Mouse (Mus musculus): ENCODE data around the gene CN725425. TPM values are rescaled to one million over a fixed set of nuclear protein-coding genes. Genes with fewer than 3 reads are reported as not detected.

CN725425 gene
- polyA plus RNA-seq, 1 experiment from 2014 or later, result not detected

DNA sequence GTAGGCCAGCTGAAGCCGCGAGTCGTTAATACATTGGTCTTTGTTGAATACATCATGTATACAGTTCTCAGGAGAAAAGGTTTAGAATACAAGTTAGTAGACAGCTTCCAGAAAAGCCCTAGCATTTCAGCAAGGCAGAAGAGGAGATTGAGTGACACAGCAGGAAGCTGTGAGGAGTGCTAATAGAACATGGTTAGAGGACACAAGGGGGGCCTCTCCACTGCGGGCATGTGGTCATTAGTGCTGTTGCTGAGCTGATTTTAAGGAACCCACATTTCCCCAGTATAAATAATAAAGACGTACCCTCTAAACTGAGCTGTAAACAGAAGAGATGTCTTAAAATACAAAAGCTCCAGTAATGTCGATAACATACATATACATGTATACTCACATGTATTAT is 51.5 kb downstream of the CN725425 start:
- H3K9me3 ChIP-seq, result no peaks in the 10 kb centered on the region
- WGBS, result 62% methylated on average over 6 of the region's 6 CpGs
- no peak overlapping the region for H3K4me2 ChIP-seq
- H3K36me3 ChIP-seq, result no peaks in the 10 kb centered on the region
- no peak overlapping the region for H3K27ac ChIP-seq
- H3K4me3 ChIP-seq, result no peak overlapping the region
- H3K9ac ChIP-seq, result no peak overlapping the region
- H3K27me3 ChIP-seq, result no peaks in the 10 kb centered on the region
- no peak for ATAC-seq (ENCODE audit: low FRiP score)
- H3K4me1 ChIP-seq (replicated peaks), result 0 out of 2 replicates have a peak, but pooled peaks cover 3% of the 10 kb centered on the region

DNA sequence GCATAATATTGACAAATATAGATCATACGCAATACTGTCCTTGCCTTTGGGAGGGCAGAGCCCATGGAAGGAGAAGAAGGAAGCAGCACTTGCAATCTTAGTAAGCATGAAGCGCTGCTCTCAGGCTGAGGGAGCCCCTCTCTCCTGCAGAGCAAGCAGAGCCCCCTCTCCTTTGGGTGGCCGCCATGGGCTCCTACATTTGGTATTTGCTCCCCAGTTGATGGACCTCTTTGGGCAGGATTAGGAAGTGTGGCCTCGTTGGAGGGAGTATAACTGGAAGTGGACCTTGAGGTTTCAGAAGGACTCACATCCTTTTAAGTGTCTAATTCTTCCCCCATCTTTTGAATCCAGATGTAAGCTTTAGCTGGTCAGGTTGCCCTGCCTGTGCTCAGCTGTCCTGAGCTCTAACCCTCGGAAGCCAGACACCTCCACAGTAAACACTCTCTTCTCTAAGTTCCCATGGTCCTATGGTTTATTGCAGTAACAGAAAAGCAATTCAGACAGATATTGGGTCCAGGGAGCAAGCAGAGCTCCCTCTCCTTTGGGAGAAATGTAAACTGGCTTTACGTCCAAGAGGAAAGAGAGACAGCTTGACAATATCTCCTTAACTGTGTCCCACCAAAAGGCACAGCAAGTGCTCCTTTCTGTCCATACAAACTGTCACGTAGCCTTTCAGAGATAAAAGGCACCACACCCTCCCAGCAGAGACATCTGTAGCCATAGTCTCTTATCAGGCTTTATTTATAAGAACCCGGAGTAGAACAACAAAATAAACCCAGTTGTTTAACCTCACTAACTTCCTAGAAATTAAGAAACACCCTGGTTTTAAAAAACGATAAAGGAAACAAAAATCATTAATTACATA is 52.5 kb downstream of the CN725425 start:
- ATAC-seq (ENCODE audit: low FRiP score), result no peak

DNA sequence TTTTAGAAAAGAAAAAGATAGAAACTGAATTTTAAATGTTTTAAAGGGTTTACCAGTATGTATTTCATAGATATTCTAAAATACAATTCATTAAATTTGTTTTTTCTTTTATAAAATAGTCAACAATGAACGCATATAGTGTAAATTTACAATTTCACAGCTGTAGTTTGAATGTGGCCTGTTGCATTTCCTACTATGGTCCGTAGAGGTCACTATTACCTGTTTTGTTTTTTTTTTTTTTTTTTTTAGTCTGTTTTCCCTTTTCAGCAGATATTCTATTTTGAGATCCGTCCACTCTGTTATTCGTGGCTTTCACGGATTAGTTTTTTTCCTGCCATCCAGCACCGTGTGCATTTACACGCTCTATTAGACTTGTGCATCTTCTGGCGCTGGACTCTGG is 53.7 kb downstream of the CN725425 start:
- no peaks in the 10 kb centered on the region for H3K36me3 ChIP-seq
- H3K9me3 ChIP-seq, result no peaks in the 10 kb centered on the region
- H3K4me2 ChIP-seq, result no peak overlapping the region
- WGBS, result 57% methylated on average over 8 of the region's 8 CpGs
- H3K27me3 ChIP-seq, result no peaks in the 10 kb centered on the region
- no peak overlapping the region for H3K9ac ChIP-seq
- 0 out of 2 replicates have a peak, but pooled peaks cover 3% of the 10 kb centered on the region for H3K4me1 ChIP-seq (replicated peaks)
- no peak overlapping the region for H3K4me3 ChIP-seq
- no peak for ATAC-seq (ENCODE audit: low FRiP score)
- no peak overlapping the region for H3K27ac ChIP-seq

More for the DNA sequence above, 52.5 kb downstream of the CN725425 start:
- H3K9ac ChIP-seq, result no peak overlapping the region
- H3K36me3 ChIP-seq, result no peaks in the 10 kb centered on the region
- no peak overlapping the region for H3K4me2 ChIP-seq
- H3K27me3 ChIP-seq, result no peaks in the 10 kb centered on the region
- H3K9me3 ChIP-seq, result no peaks in the 10 kb centered on the region
- WGBS, result 73% methylated on average over 9 of the region's 9 CpGs
- 0 out of 2 replicates have a peak, but pooled peaks cover 3% of the 10 kb centered on the region for H3K4me1 ChIP-seq (replicated peaks)
- no peak overlapping the region for H3K4me3 ChIP-seq
- H3K27ac ChIP-seq, result no peak overlapping the region

DNA sequence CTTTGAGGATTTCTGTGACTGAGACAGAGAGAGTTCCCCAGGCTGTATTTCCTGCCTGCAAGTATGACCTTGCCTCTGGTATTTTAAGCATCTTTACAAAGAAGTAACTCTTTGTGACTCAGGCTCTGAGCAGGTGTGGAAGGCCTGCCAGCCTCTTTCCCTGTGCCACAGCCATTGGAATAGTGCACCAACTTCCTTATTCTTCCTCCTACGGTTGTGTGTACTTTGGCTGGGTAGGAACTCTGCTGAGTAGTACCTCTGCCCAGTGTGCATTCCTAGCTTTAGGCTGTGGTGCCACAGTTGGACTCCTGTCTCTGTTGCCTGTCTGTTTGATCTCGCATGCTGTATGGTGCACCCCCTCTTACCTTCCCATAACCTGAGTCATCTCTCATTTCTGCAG is 56.0 kb downstream of the CN725425 start:
- Histone ChIP-seq H3K4me2 (no peak overlapping the region), H3K9ac (no peak overlapping the region), H3K27me3 (no peaks in the 10 kb centered on the region), H3K4me1 (replicated peaks) (0 out of 2 replicates have a peak, but pooled peaks cover 3% of the 10 kb centered on the region), H3K9me3 (no peaks in the 10 kb centered on the region), H3K4me3 (no peak overlapping the region), H3K27ac (no peak overlapping the region), H3K36me3 (no peaks in the 10 kb centered on the region)
- 92% methylated on average over 2 of the region's 2 CpGs for WGBS
- no peak for ATAC-seq (ENCODE audit: low FRiP score)

DNA sequence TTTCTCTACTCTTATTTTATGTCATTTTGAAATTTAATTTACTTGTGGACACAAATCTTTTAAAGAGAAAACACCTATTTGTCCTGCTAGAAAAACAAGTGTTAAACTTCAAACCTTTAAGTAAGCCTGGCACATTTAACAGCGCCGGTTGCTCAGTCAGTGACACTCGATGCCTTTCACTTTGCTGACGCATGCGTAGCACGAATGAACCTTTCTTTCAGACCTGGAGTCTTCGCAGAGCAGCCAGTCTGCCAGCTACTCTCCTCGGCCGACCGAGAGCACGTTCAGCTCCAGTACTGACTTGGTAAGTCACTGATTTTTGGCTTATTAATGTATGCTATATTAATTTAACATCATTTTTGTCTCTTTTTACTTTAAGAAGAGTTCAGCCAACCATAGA is 57.8 kb downstream of the CN725425 start:
- no peaks in the 10 kb centered on the region for H3K4me1 ChIP-seq (replicated peaks)
- no peaks in the 10 kb centered on the region for H3K9me3 ChIP-seq
- H3K36me3 ChIP-seq, result no peaks in the 10 kb centered on the region
- no peak overlapping the region for H3K9ac ChIP-seq
- H3K27ac ChIP-seq, result no peak overlapping the region
- H3K4me3 ChIP-seq, result no peak overlapping the region
- no peak overlapping the region for H3K4me2 ChIP-seq
- H3K27me3 ChIP-seq, result no peaks in the 10 kb centered on the region
- no peak for ATAC-seq (ENCODE audit: low FRiP score)
- WGBS, result 65% methylated on average over 11 of the region's 11 CpGs

DNA sequence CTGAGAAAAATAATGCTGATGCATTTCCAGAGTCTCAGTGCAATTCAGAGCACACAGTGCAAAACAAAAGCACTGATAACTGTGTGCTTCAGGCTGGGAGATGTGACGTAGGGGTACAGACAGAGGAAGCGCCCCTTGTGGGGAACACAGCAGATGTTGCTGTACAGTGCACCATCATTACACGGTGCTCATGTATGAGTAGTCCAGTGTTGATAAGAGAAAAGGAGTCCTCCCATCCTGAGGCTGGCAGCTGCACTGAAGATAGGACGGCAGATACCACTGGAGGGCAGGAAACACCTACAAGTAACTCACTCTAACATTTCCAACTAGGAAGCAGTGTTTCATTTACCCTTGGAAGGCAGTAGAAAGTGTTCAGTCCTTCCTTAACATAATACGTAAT is 61.3 kb downstream of the CN725425 start:
- Histone ChIP-seq H3K9ac (no peak overlapping the region), H3K36me3 (no peaks in the 10 kb centered on the region), H3K9me3 (no peaks in the 10 kb centered on the region), H3K27me3 (no peaks in the 10 kb centered on the region), H3K4me1 (replicated peaks) (no peaks in the 10 kb centered on the region), H3K27ac (peak overlapping the region; percentile 26; the same call in 1 of the 2 replicates), H3K4me2 (no peak overlapping the region), H3K4me3 (no peak overlapping the region)
- 68% methylated on average over 5 of the region's 5 CpGs for WGBS
- ATAC-seq (ENCODE audit: low FRiP score), result peak; percentile 49; the same call in 1 of the 2 replicates

DNA sequence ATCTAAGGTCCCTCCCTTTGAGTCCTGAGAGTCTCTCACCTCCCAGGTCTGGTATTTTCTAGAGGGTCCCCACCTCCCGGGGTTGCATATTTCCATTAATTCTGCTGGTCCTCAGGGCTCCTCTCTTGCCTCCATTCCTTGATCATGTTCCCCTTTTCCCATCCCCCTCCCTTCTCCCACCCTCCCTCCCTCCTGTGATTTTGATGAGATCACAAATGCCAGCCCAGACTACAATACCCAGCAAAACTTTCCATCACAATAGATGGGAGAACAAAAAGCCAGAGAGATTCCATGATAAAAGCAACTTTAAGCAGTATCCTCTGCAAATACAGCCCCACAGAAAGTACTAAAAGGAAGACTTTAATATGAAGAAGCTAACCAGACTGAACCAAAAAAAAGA is 64.6 kb downstream of the CN725425 start:
- no peak overlapping the region for H3K4me2 ChIP-seq
- H3K4me3 ChIP-seq, result no peak overlapping the region
- no peaks in the 10 kb centered on the region for H3K9me3 ChIP-seq
- no peak for ATAC-seq (ENCODE audit: low FRiP score)
- H3K9ac ChIP-seq, result no peak overlapping the region
- 82% methylated on average over 1 of the region's 1 CpGs for WGBS
- H3K36me3 ChIP-seq, result no peaks in the 10 kb centered on the region; the same call in 1 of the 2 replicates
- no peak overlapping the region for H3K27ac ChIP-seq
- no peaks in the 10 kb centered on the region for H3K27me3 ChIP-seq
- H3K4me1 ChIP-seq (replicated peaks), result no peaks in the 10 kb centered on the region

DNA sequence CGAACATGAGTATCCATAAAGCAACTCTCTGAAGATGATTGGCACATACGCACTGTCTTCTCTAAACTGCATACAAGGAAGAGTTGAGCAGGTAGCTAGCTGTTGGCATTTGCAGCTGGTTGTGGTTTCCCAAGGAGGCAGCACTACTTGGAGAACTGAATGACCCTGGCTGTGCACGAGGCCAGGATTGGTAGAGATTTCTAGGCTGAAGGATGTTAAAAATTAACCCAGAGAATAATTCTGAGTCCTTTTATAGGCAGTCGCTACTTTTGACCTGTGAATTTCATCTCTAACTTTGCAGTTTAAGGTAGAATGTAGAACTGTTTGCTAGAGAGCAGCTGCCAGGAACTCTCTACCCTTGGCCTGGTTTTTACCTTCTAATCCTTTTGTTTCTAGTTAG is 69.2 kb downstream of the CN725425 start:
- ATAC-seq (ENCODE audit: low FRiP score), result no peak
- no peak overlapping the region for H3K4me3 ChIP-seq
- H3K9ac ChIP-seq, result no peak overlapping the region
- H3K4me1 ChIP-seq (replicated peaks), result no peaks in the 10 kb centered on the region
- H3K27ac ChIP-seq, result no peak overlapping the region
- peaks cover 6% of the 10 kb centered on the region; the same call in 1 of the 2 replicates for H3K36me3 ChIP-seq
- H3K4me2 ChIP-seq, result no peak overlapping the region
- no peaks in the 10 kb centered on the region for H3K27me3 ChIP-seq
- H3K9me3 ChIP-seq, result no peaks in the 10 kb centered on the region
- WGBS, result 80% methylated on average over 4 of the region's 4 CpGs

DNA sequence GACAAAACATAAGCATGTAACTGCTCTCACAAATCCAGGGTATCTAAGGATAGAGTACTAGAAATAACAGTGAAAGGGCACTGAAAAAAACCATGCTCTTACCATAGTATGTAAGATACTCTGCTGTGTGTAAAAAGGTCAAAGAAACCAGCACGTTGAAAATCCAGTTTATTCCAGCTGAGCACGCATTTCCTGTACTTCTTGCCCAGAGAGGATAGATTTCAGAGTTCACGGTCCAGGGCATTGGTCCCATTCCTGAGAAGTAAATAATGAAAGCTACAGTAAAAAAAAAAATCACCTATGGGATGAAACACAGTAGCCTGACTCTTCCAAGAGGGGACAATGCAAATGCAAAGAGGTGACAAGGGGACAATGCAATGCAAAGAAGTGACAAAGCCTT is 76.7 kb downstream of the CN725425 start:
- no peaks in the 10 kb centered on the region for H3K4me1 ChIP-seq (replicated peaks)
- H3K4me2 ChIP-seq, result no peak overlapping the region
- 0 out of 2 replicates have a peak, but pooled peaks cover 6% of the 10 kb centered on the region for H3K36me3 ChIP-seq
- 74% methylated on average over 3 of the region's 3 CpGs for WGBS
- ATAC-seq (ENCODE audit: low FRiP score), result no peak
- no peak overlapping the region for H3K4me3 ChIP-seq
- no peaks in the 10 kb centered on the region for H3K9me3 ChIP-seq
- no peak overlapping the region for H3K9ac ChIP-seq
- H3K27ac ChIP-seq, result no peak overlapping the region
- H3K27me3 ChIP-seq, result no peaks in the 10 kb centered on the region

DNA sequence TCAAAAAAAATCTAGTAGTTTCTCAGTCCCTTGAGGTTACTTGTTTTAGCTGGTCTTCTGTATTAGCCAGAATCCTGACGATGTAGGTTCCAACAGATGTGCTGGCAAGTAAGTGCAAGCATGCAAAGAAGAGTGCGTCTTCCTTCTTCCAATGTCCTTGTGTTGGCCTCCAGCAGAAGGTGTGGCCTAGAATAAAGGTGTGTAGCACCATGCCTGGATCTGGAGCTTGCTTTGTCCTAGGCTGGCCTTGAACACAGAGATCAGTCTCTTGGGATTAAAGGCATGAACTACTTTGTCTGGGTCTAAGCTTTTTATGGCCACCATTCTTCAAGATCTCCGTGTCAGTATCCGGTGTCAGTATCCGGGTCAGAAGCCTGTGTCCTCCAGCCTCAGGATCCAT is 80.3 kb downstream of the CN725425 start:
- WGBS, result 95% methylated on average over 5 of the region's 5 CpGs

DNA sequence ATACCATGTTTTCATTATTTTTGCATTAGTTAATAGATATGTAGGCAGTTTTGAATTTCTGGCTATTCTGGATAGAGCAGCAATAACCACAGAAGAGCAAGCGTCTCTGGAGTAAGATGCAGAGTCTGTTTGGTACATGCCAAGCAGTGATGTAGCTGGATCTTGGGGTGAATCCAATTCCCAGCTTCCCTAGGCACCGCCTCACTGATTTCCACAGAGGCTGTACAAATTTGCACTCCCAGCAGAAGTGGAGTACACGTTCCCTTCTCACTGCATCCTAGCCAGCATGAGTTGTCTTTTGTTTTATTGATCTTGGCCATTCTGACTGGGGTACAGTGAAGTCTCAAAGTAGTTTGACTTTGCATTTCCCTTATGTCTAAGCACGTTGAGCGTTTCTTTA is 82.2 kb downstream of the CN725425 start:
- H3K4me1 ChIP-seq (replicated peaks), result no peaks in the 10 kb centered on the region
- no peak overlapping the region for H3K27ac ChIP-seq
- ATAC-seq (ENCODE audit: low FRiP score), result no peak
- no peak overlapping the region for H3K9ac ChIP-seq
- 81% methylated on average over 5 of the region's 5 CpGs for WGBS
- H3K4me3 ChIP-seq, result no peak overlapping the region
- H3K27me3 ChIP-seq, result no peaks in the 10 kb centered on the region
- H3K36me3 ChIP-seq, result no peaks in the 10 kb centered on the region
- no peak overlapping the region for H3K4me2 ChIP-seq
- H3K9me3 ChIP-seq, result no peaks in the 10 kb centered on the region

More for the DNA sequence above, 80.3 kb downstream of the CN725425 start:
- H3K4me1 ChIP-seq (replicated peaks), result no peaks in the 10 kb centered on the region
- H3K4me2 ChIP-seq, result no peak overlapping the region
- ATAC-seq (ENCODE audit: low FRiP score), result no peak
- no peaks in the 10 kb centered on the region for H3K9me3 ChIP-seq
- no peak overlapping the region for H3K27ac ChIP-seq
- H3K9ac ChIP-seq, result no peak overlapping the region
- H3K36me3 ChIP-seq, result no peaks in the 10 kb centered on the region
- no peak overlapping the region for H3K4me3 ChIP-seq
- H3K27me3 ChIP-seq, result no peaks in the 10 kb centered on the region

DNA sequence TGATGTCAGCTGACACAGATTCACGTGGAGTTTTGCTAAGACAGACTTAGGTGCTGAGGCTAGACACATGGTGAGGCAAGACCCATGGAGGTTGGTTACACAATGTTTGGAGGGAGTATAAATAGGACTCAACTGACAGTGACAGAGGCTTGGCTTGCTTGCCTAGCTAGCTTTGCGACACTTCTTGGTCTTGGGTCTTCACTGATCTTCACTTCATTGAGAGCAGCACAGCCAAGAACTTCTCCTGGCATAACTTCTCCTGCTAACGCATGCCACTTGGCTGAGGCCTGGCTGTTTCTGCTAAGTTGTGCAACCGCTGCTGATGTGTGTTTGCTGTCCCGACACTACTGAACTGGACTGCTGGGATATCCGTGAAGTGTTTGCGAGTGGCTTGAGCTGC is 83.5 kb downstream of the CN725425 start:
- 0 out of 2 replicates have a peak, but pooled peaks cover 4% of the 10 kb centered on the region for H3K9me3 ChIP-seq
- H3K27me3 ChIP-seq, result no peaks in the 10 kb centered on the region
- H3K4me3 ChIP-seq, result no peak overlapping the region
- no peak overlapping the region for H3K4me2 ChIP-seq
- no peaks in the 10 kb centered on the region for H3K4me1 ChIP-seq (replicated peaks)
- no peak for ATAC-seq (ENCODE audit: low FRiP score)
- no peak overlapping the region for H3K9ac ChIP-seq
- 92% methylated on average over 7 of the region's 7 CpGs for WGBS
- H3K27ac ChIP-seq, result no peak overlapping the region
- H3K36me3 ChIP-seq, result no peaks in the 10 kb centered on the region

DNA sequence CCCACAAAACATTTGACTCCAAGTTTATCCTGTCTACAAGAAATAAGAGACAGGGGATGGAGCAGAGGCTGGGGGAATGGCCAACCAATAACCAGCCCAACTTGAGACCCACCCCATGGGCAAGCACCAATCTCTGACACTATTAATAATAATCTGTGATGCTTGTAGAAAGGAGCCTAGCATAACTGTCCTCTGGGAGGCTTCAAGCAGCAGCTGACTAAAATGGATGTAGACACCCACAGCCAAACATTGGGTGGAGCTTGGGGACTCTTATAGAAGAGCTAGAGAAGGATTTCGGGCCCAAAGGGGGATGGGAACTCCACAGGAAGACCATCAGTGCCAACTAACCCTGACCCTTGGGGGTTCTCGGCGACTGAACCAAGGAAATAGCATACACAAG is 84.1 kb downstream of the CN725425 start:
- H3K4me2 ChIP-seq, result no peak overlapping the region
- no peaks in the 10 kb centered on the region for H3K4me1 ChIP-seq (replicated peaks)
- no peak for ATAC-seq (ENCODE audit: low FRiP score)
- no peak overlapping the region for H3K4me3 ChIP-seq
- no peaks in the 10 kb centered on the region for H3K27me3 ChIP-seq
- no peaks in the 10 kb centered on the region for H3K36me3 ChIP-seq
- 0 out of 2 replicates have a peak, but pooled peaks cover 4% of the 10 kb centered on the region for H3K9me3 ChIP-seq
- WGBS, result 92% methylated on average over 3 of the region's 3 CpGs
- H3K27ac ChIP-seq, result no peak overlapping the region
- no peak overlapping the region for H3K9ac ChIP-seq

All from hindbrain, embryonic 13.5 days (tissue).